Mouse (Mus musculus): ENCODE measurements around the gene Htt. TPM values are rescaled to one million over a fixed set of nuclear protein-coding genes. Genes with fewer than 3 reads are reported as not detected.

Htt gene
- polyA plus RNA-seq, 1 experiment from 2014 or later, result 6.0 TPM

DNA sequence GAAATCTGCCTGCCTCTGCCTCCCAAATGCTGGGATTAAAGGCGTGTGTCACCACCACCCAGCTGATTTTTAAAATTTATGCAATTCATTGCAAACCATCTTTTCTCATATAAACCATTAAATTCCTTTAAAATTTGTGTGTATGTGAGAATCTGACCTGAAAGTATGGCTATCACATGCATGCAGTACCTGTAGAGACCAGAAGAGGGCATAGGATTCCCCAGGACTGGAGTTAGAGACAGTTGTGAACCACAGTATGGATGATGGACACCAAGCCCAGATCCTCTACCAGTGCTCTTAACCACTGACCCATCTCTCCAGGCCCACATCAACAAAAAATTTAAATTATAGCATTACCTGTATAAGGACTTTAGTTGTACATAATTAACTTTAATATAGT, 171.9 kb downstream of the Htt start:
- Histone ChIP-seq H3K27me3 (no peaks in the 10 kb centered on the region), H3K9ac (no peak overlapping the region), H3K36me3 (no peaks in the 10 kb centered on the region), H3K4me1 (replicated peaks) (peaks cover 17% of the 10 kb centered on the region), H3K4me2 (no peak overlapping the region), H3K27ac (no peak overlapping the region), H3K4me3 (no peak overlapping the region), H3K9me3 (replicated peaks) (no peaks in the 10 kb centered on the region)
- no peak for ATAC-seq (replicated peaks; ENCODE audit: insufficient number of reproducible peaks, insufficient read depth, low FRiP score, low read depth)
- WGBS, result 94% methylated on average over 1 of the region's 1 CpGs

DNA sequence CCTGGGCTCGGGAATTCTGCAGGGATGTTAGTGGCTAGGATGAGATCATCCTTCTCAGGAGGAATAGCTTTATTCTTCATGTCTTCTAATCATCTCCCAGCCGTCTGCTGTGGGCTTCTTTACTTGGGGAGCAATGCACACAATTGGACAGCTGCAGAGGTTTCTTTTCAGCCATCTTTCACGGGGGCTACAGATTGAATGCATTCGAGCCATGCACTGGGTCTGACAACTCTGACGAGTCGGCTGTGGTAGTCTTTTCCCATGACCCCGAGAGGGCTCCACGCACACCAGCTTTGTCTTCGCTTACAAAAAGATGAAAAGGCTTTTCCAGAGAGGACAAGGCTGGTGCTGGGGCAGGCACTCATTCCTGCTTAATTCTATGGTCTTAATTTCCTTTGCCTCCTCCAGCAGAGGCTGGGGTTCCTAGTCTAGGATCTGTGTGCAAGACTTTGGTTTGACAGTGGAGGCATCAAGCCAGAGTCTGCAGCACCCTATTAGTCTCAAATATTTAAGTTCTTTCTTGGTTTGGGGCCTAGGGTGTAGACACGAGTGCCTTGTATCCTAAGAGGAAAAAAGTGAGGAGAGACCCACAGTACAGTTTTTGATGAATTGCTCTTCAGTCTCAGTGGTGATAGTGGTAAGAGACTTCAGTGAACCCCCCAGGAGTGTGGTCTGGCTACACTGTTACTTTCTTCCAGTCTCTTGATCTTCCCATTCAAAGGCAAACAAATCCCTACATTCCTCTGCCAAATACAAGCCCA, 180.3 kb downstream of the Htt start:
- H3K4me1 ChIP-seq (replicated peaks), result 0 out of 2 replicates have a peak, but pooled peaks cover 2% of the 10 kb centered on the region
- H3K27ac ChIP-seq, result no peak overlapping the region
- no peaks in the 10 kb centered on the region for H3K36me3 ChIP-seq
- ATAC-seq (replicated peaks; ENCODE audit: insufficient number of reproducible peaks, insufficient read depth, low FRiP score, low read depth), result no peak
- H3K9me3 ChIP-seq (replicated peaks), result no peaks in the 10 kb centered on the region
- no peak overlapping the region for H3K4me2 ChIP-seq
- H3K4me3 ChIP-seq, result no peak overlapping the region
- no peak overlapping the region for H3K9ac ChIP-seq
- 70% methylated on average over 10 of the region's 10 CpGs for WGBS
- H3K27me3 ChIP-seq, result no peaks in the 10 kb centered on the region

DNA sequence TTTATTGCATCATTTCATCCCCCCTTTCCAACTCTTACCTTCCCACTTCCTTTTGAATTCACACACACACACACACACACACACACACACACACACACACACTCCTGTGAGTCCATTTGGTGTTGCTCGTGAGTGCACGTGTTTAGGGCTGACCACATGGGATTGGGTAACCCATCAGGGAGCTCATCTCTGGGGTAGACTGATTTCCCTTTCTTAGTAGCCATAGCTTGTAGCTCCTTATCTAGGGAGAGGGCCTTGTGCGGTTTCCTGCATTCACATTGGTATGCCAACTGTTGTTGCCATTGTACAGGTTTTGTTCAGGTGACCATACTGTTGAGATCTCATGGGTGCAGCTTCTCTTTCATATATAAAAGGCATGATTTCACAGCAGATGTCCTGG, 181.9 kb downstream of the Htt start:
- no peak overlapping the region for H3K9ac ChIP-seq
- no peaks in the 10 kb centered on the region for H3K36me3 ChIP-seq
- ATAC-seq (replicated peaks; ENCODE audit: insufficient number of reproducible peaks, insufficient read depth, low FRiP score, low read depth), result no peak
- no peak overlapping the region for H3K4me2 ChIP-seq
- H3K4me3 ChIP-seq, result no peak overlapping the region
- no peak overlapping the region for H3K27ac ChIP-seq
- H3K27me3 ChIP-seq, result no peaks in the 10 kb centered on the region
- no peaks in the 10 kb centered on the region for H3K9me3 ChIP-seq (replicated peaks)
- WGBS, result 75% methylated on average over 3 of the region's 3 CpGs
- H3K4me1 ChIP-seq (replicated peaks), result peaks cover 3% of the 10 kb centered on the region; the same call in 1 of the 2 replicates

DNA sequence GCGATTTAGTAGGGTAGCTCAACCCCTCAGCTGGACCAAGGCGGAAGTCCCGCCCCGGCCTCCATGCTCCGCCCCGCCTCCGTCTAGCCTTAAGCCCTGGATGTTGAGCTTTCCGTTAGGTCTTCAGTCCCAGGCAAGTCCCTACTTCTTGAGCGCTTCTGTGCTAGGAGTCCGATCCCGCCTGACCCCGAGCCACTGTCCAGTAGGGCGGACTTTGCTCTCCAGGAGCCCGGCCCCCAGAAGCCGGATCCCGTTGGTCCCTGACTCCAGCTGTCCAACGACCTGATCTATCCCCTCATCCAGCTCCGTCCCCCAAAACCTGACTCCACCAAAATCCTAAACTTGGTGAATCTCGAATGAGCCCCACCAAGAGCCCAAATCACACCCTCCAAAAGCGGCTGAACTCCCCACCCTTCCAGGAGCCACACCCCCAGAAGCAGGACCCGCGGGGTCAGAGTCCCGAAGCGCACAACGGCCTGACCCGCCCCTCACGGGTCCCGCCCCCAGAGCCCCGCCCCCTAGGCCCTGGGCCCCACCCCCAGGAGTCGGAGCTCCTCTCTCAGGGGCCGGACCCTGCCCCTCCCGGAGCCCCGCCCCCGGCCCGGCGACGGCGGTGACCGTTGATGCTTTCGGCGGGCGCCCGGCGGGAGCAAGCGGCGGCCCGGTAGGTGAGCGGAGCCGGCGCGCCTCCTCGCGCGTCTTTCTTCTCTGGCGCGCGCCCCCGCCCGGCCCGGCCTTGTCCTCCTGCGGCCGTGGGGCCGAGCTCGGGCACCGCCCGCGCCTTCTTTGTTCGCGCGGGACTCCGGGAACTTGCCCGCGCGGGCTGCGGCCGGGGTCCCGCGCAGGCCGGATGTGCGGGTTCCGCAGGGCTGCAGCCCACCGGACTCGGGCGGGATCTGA, 187.6 kb downstream of the Htt start, which contains the start of gene Rgs12:
Rgs12 (plus strand) TSS at position 585 of the 900 bp plus-strand sequence.
- H3K9me3 ChIP-seq (replicated peaks), result no peaks in the 10 kb centered on the region
- H3K27me3 ChIP-seq, result no peaks in the 10 kb centered on the region
- H3K9ac ChIP-seq, result peak within 1 kb of the TSS; percentile 94
- peaks cover 34% of the 10 kb centered on the region for H3K4me1 ChIP-seq (replicated peaks)
- peaks cover 5% of the 10 kb centered on the region; the same call in 1 of the 2 replicates for H3K36me3 ChIP-seq
- peak within 1 kb of the TSS; percentile 81 for H3K4me3 ChIP-seq
- H3K27ac ChIP-seq, result peak within 1 kb of the TSS; percentile 87
- peak within 1 kb of the TSS; percentile 85 for H3K4me2 ChIP-seq
- peak; percentile 97 for ATAC-seq (replicated peaks; ENCODE audit: insufficient number of reproducible peaks, insufficient read depth, low FRiP score, low read depth)
- WGBS, result under 1% methylated on average over 66 of the region's 84 CpGs

DNA sequence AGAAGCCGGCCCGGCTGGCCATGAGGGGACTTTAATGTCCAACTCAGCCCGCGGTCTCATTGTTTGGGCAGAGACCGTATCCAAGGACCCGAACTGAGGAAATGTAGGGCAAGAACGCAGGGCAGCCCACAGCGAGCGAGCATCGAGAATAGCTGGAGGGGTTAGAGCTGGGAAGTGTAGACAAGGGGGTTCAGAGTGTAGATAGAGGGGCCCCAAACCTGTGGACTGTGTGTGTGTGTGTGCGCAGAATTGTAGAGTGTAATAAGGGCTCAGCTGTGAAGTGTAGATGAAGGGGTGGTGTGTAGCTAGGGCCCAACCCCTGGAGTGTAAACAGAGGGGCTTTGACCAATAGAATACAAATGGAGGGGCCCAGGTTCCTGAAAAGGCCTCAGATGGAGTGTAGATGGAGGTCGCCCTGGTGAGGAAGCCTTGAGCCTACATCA, 188.2 kb downstream of the Htt start:
- ATAC-seq (replicated peaks; ENCODE audit: insufficient number of reproducible peaks, insufficient read depth, low FRiP score, low read depth), result no peak; the same call in 1 of the 2 replicates

GRCm38 (mm10) chr5:34950486-34951160, 189.1 kb downstream of the Htt start:
- H3K4me1 ChIP-seq (replicated peaks), result peaks cover 48% of the 10 kb centered on the region
- H3K27ac ChIP-seq, result peak overlapping the region; percentile 87; the same call in 1 of the 2 replicates
- WGBS, result 68% methylated on average over 6 of the region's 6 CpGs
- no peak for ATAC-seq (replicated peaks; ENCODE audit: insufficient number of reproducible peaks, insufficient read depth, low FRiP score, low read depth)
- peak overlapping the region; percentile 81 for H3K4me3 ChIP-seq
- peaks cover 5% of the 10 kb centered on the region; the same call in 1 of the 2 replicates for H3K36me3 ChIP-seq
- peak overlapping the region; percentile 94; the same call in 1 of the 2 replicates for H3K9ac ChIP-seq
- peak overlapping the region; percentile 85 for H3K4me2 ChIP-seq
- no peaks in the 10 kb centered on the region for H3K27me3 ChIP-seq
- H3K9me3 ChIP-seq (replicated peaks), result no peaks in the 10 kb centered on the region

More for the DNA sequence above, 188.2 kb downstream of the Htt start:
- 3% methylated on average over 12 of the region's 12 CpGs for WGBS
- Histone ChIP-seq H3K4me1 (replicated peaks) (peaks cover 41% of the 10 kb centered on the region), H3K36me3 (peaks cover 5% of the 10 kb centered on the region; the same call in 1 of the 2 replicates), H3K4me3 (peak overlapping the region; percentile 81), H3K9me3 (replicated peaks) (no peaks in the 10 kb centered on the region), H3K4me2 (peak overlapping the region; percentile 85), H3K27ac (peak overlapping the region; percentile 87), H3K27me3 (no peaks in the 10 kb centered on the region), H3K9ac (peak overlapping the region; percentile 94)

GRCm38 (mm10) chr5:34951161-34951834, 189.8 kb downstream of the Htt start:
- Histone ChIP-seq H3K4me1 (replicated peaks) (peaks cover 54% of the 10 kb centered on the region), H3K4me3 (no peak overlapping the region), H3K27ac (no peak overlapping the region), H3K9ac (no peak overlapping the region), H3K36me3 (peaks cover 5% of the 10 kb centered on the region; the same call in 1 of the 2 replicates), H3K27me3 (no peaks in the 10 kb centered on the region), H3K9me3 (replicated peaks) (no peaks in the 10 kb centered on the region), H3K4me2 (peak overlapping the region; percentile 85)
- ATAC-seq (replicated peaks; ENCODE audit: insufficient number of reproducible peaks, insufficient read depth, low FRiP score, low read depth), result no peak
- WGBS, result 86% methylated on average over 8 of the region's 8 CpGs

- Histone ChIP-seq H3K4me2 (peak overlapping the region; percentile 37), H3K27me3 (no peaks in the 10 kb centered on the region), H3K9ac (peak overlapping the region; percentile 29; the same call in 1 of the 2 replicates), H3K36me3 (peaks cover 5% of the 10 kb centered on the region; the same call in 1 of the 2 replicates), H3K4me3 (no peak overlapping the region), H3K27ac (peak overlapping the region; percentile 59), H3K4me1 (replicated peaks) (peaks cover 65% of the 10 kb centered on the region), H3K9me3 (replicated peaks) (no peaks in the 10 kb centered on the region)
- 30% methylated on average over 6 of the region's 6 CpGs for WGBS
- no peak for ATAC-seq (replicated peaks; ENCODE audit: insufficient number of reproducible peaks, insufficient read depth, low FRiP score, low read depth)
These were observed 193.0 kb downstream of the Htt start for GRCm38 (mm10) chr5:34954508-34954907.

DNA sequence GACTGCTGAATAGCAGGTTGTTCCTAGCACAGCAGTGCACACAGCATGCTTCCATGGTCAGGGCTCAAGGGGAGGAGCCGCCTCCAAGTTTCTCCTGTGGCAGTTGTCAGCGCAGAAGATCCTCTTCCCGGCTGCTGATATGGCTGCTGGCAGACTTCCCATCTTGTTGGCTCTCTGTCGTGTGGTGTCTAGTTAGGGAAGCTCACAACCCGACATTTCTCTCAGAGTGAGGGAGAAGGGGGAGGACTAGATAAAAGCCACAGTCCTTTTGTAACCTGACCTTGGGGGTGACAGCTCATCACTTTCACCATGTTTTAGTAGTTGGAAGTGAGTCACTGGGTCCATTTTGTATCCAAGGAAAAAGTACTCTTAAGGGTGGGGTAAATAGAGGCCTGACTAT, 194.1 kb downstream of the Htt start:
- Histone ChIP-seq H3K27ac (peak overlapping the region; percentile 59), H3K9ac (no peak overlapping the region)

GRCm38 (mm10) chr5:34956151-34956550, 194.6 kb downstream of the Htt start:
- peaks cover 55% of the 10 kb centered on the region for H3K4me1 ChIP-seq (replicated peaks)
- peak overlapping the region; percentile 59 for H3K27ac ChIP-seq
- no peak overlapping the region for H3K9ac ChIP-seq
- no peak overlapping the region for H3K4me3 ChIP-seq
- 57% methylated on average over 7 of the region's 7 CpGs for WGBS
- H3K4me2 ChIP-seq, result no peak overlapping the region
- peaks cover 5% of the 10 kb centered on the region; the same call in 1 of the 2 replicates for H3K36me3 ChIP-seq
- no peaks in the 10 kb centered on the region for H3K27me3 ChIP-seq
- ATAC-seq (replicated peaks; ENCODE audit: insufficient number of reproducible peaks, insufficient read depth, low FRiP score, low read depth), result no peak
- no peaks in the 10 kb centered on the region for H3K9me3 ChIP-seq (replicated peaks)

More for the DNA sequence above, 194.1 kb downstream of the Htt start:
- Histone ChIP-seq H3K9me3 (replicated peaks) (no peaks in the 10 kb centered on the region), H3K4me1 (replicated peaks) (peaks cover 61% of the 10 kb centered on the region), H3K4me3 (no peak overlapping the region), H3K4me2 (no peak overlapping the region), H3K36me3 (peaks cover 5% of the 10 kb centered on the region; the same call in 1 of the 2 replicates), H3K27me3 (no peaks in the 10 kb centered on the region)
- ATAC-seq (replicated peaks; ENCODE audit: insufficient number of reproducible peaks, insufficient read depth, low FRiP score, low read depth), result peak; percentile 41
- 19% methylated on average over 5 of the region's 5 CpGs for WGBS

Data from heart, embryonic 15.5 days (tissue).